Mouse (Mus musculus): ENCODE measurements around the gene Dop1a. TPM values are rescaled to one million over a fixed set of nuclear protein-coding genes. Genes with fewer than 3 reads are reported as not detected.

Dop1a gene
- polyA plus RNA-seq, 1 experiment from 2014 or later = 16.8 TPM

DNA sequence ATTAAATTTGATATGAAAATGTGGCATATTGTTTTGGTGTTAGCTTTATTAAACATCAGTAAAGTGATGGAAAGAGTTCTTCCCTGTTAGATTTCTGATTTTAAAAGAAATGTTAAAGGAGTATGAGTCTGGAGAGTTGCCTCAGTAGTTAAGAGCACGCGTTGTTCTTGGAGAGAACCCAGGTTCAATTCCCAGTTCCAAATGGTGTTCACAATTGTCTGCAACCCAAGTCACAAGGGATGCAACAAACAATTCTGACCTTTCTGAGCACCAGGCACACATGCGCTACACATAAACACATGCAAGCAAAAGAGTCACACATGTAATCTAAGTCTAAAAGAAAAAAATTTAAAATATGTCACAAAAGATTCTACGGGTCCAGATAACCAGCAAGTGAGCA, 47.8 kb downstream of the Dop1a start:
- H3K9me3 ChIP-seq (ENCODE audit: control insufficient read depth, low read length) = no peaks in the 10 kb centered on the region
- no peaks in the 10 kb centered on the region for H3K36me3 ChIP-seq (ENCODE audit: control insufficient read depth, insufficient read depth, low read length)
- no peak overlapping the region for H3K9ac ChIP-seq (ENCODE audit: low read length)
- no peak overlapping the region for H3K27ac ChIP-seq (ENCODE audit: low read depth, low read length)
- no peak for ATAC-seq (replicated peaks; ENCODE audit: low FRiP score)
- no peaks in the 10 kb centered on the region for H3K4me1 ChIP-seq (replicated peaks; ENCODE audit: control insufficient read depth, insufficient read depth, low read length)
- H3K4me3 ChIP-seq (ENCODE audit: low read depth, low read length) = no peak overlapping the region
- 94% methylated on average over 4 of the region's 4 CpGs for WGBS
- H3K27me3 ChIP-seq (ENCODE audit: control insufficient read depth, insufficient read depth, low read length) = no peaks in the 10 kb centered on the region
- H3K4me2 ChIP-seq (ENCODE audit: low read depth, low read length, severe bottlenecking) = no peak overlapping the region
- DNase-seq (ENCODE audit: low spot score) = no peak

DNA sequence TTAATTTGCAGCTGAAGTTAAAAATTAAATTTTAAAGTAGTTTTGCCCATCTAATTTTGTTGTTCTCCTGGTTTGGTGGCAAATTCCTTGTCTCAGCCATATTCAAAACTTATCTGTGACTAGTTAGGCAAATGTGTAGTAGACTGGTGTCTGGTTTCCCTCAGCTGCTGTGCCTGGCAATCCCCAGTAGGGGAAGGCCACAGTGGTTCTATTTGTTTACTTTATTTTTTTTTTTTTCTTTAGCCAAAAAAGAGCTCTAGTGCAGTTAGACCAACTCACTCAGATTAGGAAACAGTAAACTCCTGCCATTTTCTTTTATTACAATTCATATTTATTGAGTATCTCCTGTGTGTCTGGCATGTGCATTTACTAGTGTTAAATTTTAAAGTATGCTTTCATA, 55.4 kb downstream of the Dop1a start:
- DNase-seq (ENCODE audit: low spot score) (no peak), ATAC-seq (replicated peaks; ENCODE audit: low FRiP score) (no peak)
- H3K9me3 ChIP-seq (ENCODE audit: control insufficient read depth, low read length) = no peaks in the 10 kb centered on the region
- H3K27me3 ChIP-seq (ENCODE audit: control insufficient read depth, insufficient read depth, low read length) = no peaks in the 10 kb centered on the region
- H3K27ac ChIP-seq (ENCODE audit: low read depth, low read length) = no peak overlapping the region
- no peak overlapping the region for H3K9ac ChIP-seq (ENCODE audit: low read length)
- no peak overlapping the region for H3K4me2 ChIP-seq (ENCODE audit: low read depth, low read length, severe bottlenecking)
- no peak overlapping the region for H3K4me3 ChIP-seq (ENCODE audit: low read depth, low read length)
- H3K4me1 ChIP-seq (replicated peaks; ENCODE audit: control insufficient read depth, insufficient read depth, low read length) = no peaks in the 10 kb centered on the region
- H3K36me3 ChIP-seq (ENCODE audit: control insufficient read depth, insufficient read depth, low read length) = no peaks in the 10 kb centered on the region

DNA sequence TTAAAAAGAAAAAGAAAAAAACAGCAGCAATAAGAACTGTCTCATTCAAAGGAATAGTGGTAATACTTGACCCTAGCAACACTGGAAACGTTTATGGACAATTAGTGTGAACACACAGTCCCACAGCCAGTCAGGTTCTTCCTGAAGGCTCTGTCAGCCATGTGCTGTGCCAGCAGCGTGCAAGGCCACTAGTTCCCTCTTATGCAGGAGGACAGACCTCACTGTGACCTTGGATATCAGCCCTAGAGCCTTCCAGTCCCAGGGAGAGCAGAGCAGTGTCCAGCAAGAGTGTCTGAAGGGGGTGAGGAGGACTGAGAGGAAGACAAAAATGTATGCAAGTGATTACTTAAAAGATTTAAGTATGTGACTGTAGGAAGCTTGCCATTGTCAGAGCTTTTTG, 58.6 kb downstream of the Dop1a start:
- Histone ChIP-seq H3K27ac (ENCODE audit: low read depth, low read length) (no peak overlapping the region), H3K9ac (ENCODE audit: low read length) (no peak overlapping the region), H3K27me3 (ENCODE audit: control insufficient read depth, insufficient read depth, low read length) (no peaks in the 10 kb centered on the region), H3K36me3 (ENCODE audit: control insufficient read depth, insufficient read depth, low read length) (no peaks in the 10 kb centered on the region), H3K4me3 (ENCODE audit: low read depth, low read length) (no peak overlapping the region), H3K9me3 (ENCODE audit: control insufficient read depth, low read length) (no peaks in the 10 kb centered on the region), H3K4me2 (ENCODE audit: low read depth, low read length, severe bottlenecking) (no peak overlapping the region), H3K4me1 (replicated peaks; ENCODE audit: control insufficient read depth, insufficient read depth, low read length) (no peaks in the 10 kb centered on the region)
- WGBS = 49% methylated on average over 2 of the region's 2 CpGs
- DNase-seq (ENCODE audit: low spot score) (no peak), ATAC-seq (replicated peaks; ENCODE audit: low FRiP score) (no peak)

DNA sequence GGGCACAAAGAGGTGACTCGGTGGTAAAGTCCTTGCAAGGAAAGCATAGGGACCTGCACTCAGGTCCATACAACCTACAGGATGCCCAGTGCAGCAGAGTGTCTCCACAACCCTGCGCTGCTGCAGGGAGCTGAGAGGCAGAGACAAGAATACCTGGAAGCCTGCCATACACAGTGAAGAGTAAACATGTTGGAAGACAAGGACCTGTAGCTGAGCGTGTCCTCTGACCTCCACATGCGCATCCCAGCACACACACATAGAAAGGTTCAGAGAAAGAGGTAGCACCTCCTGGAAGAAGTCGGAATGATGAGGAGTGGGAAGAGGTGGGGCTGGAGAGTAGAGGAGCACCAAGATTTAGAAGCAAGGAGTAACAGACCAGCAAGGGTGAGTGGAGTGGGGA, 67.1 kb downstream of the Dop1a start:
- H3K9ac ChIP-seq (ENCODE audit: low read length) = no peak overlapping the region
- no peak for DNase-seq (ENCODE audit: low spot score)
- WGBS = 96% methylated on average over 5 of the region's 5 CpGs
- H3K4me2 ChIP-seq (ENCODE audit: low read depth, low read length, severe bottlenecking) = no peak overlapping the region
- H3K9me3 ChIP-seq (ENCODE audit: control insufficient read depth, low read length) = no peaks in the 10 kb centered on the region
- no peak for ATAC-seq (replicated peaks; ENCODE audit: low FRiP score)
- no peaks in the 10 kb centered on the region for H3K4me1 ChIP-seq (replicated peaks; ENCODE audit: control insufficient read depth, insufficient read depth, low read length)
- H3K4me3 ChIP-seq (ENCODE audit: low read depth, low read length) = no peak overlapping the region
- H3K36me3 ChIP-seq (ENCODE audit: control insufficient read depth, insufficient read depth, low read length) = no peaks in the 10 kb centered on the region
- no peaks in the 10 kb centered on the region for H3K27me3 ChIP-seq (ENCODE audit: control insufficient read depth, insufficient read depth, low read length)
- no peak overlapping the region for H3K27ac ChIP-seq (ENCODE audit: low read depth, low read length)

DNA sequence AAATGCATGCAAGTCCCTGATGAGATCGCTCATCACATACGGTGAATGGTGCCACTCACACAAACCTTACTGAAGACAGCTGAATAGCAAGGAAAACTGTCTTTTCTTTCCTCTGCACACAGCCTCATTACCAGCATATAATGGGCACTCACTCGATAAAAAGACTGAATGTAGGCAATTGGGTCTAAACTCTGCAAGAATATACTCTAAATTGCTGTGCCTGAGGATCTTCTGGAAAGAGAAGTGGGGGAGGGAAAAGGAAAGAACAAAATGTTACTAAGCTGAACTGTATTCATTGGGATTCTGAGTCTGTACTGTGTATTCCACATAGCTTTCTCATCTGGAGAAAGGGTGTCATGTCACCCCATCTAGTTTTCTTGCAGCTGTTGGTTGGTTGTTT, 76.5 kb downstream of the Dop1a start:
- ATAC-seq (replicated peaks; ENCODE audit: low FRiP score) = peak; percentile 61; the same call in 1 of the 2 replicates
- H3K36me3 ChIP-seq (ENCODE audit: control insufficient read depth, insufficient read depth, low read length) = no peaks in the 10 kb centered on the region

DNA sequence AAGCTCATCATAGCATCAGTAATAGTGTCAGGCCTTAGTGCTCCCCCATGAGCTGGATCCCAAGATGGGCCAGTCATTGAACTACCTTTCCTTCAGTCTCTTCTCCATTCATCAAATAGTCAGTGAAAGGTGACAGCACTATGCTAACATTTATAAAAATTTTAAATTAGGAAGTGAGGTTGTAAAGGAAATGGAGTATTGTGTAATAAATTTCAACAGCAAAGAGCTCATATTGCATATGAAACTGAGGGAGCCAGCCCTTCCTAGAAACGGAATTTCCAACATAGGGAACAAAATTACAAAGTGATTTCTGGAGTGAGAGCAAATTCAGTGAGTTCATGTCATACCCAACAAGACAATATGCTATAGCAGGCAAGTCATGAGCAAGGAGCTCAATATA, 77.6 kb downstream of the Dop1a start:
- ATAC-seq (replicated peaks; ENCODE audit: low FRiP score) (no peak), DNase-seq (ENCODE audit: low spot score) (no peak)
- no peak overlapping the region for H3K4me3 ChIP-seq (ENCODE audit: low read depth, low read length)
- no peaks in the 10 kb centered on the region for H3K9me3 ChIP-seq (ENCODE audit: control insufficient read depth, low read length)
- no peak overlapping the region for H3K4me2 ChIP-seq (ENCODE audit: low read depth, low read length, severe bottlenecking)
- no peaks in the 10 kb centered on the region; the same call in 1 of the 2 replicates for H3K36me3 ChIP-seq (ENCODE audit: control insufficient read depth, insufficient read depth, low read length)
- no peak overlapping the region for H3K27ac ChIP-seq (ENCODE audit: low read depth, low read length)
- no peak overlapping the region for H3K9ac ChIP-seq (ENCODE audit: low read length)
- H3K27me3 ChIP-seq (ENCODE audit: control insufficient read depth, insufficient read depth, low read length) = no peaks in the 10 kb centered on the region
- 74% methylated on average over 1 of the region's 1 CpGs for WGBS
- no peaks in the 10 kb centered on the region for H3K4me1 ChIP-seq (replicated peaks; ENCODE audit: control insufficient read depth, insufficient read depth, low read length)

More for the DNA sequence above, 76.5 kb downstream of the Dop1a start:
- H3K4me2 ChIP-seq (ENCODE audit: low read depth, low read length, severe bottlenecking) = no peak overlapping the region
- no peak overlapping the region for H3K4me3 ChIP-seq (ENCODE audit: low read depth, low read length)
- no peaks in the 10 kb centered on the region for H3K4me1 ChIP-seq (replicated peaks; ENCODE audit: control insufficient read depth, insufficient read depth, low read length)
- no peaks in the 10 kb centered on the region for H3K9me3 ChIP-seq (ENCODE audit: control insufficient read depth, low read length)
- WGBS = 49% methylated on average over 3 of the region's 3 CpGs
- no peak overlapping the region for H3K27ac ChIP-seq (ENCODE audit: low read depth, low read length)
- no peaks in the 10 kb centered on the region for H3K27me3 ChIP-seq (ENCODE audit: control insufficient read depth, insufficient read depth, low read length)
- no peak for DNase-seq (ENCODE audit: low spot score)
- no peak overlapping the region for H3K9ac ChIP-seq (ENCODE audit: low read length)

DNA sequence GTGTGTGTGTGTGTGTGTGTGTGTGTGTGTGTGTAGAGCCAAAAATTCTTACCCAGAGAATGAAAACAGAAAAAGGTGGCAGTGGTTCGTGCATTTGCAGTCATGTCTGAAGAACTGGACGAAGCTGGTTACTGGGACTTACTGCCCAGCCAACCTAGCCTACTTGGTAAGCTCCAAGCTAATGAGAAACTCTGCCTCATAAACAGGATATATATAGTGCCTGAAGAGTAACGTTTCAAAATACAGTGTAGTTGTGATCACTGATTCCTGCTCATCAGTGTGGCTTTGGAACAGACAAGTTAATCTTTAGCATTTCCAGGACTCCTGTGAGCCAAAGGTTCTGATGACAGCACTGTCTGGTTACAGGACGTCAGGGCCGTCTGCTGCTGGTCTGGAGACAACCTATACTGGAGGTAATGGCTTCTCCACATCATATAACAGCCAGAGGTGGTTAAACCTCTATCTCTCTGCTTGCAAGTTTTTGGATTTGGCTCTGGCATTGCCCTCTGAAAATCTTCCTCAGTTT, 82.7 kb downstream of the Dop1a start:
- no peak overlapping the region for H3K4me3 ChIP-seq (ENCODE audit: low read depth, low read length)
- no peaks in the 10 kb centered on the region; the same call in 1 of the 2 replicates for H3K36me3 ChIP-seq (ENCODE audit: control insufficient read depth, insufficient read depth, low read length)
- no peaks in the 10 kb centered on the region for H3K4me1 ChIP-seq (replicated peaks; ENCODE audit: control insufficient read depth, insufficient read depth, low read length)
- no peak overlapping the region for H3K4me2 ChIP-seq (ENCODE audit: low read depth, low read length, severe bottlenecking)
- 87% methylated on average over 5 of the region's 5 CpGs for WGBS
- H3K9ac ChIP-seq (ENCODE audit: low read length) = no peak overlapping the region
- ATAC-seq (replicated peaks; ENCODE audit: low FRiP score) = no peak
- no peaks in the 10 kb centered on the region for H3K9me3 ChIP-seq (ENCODE audit: control insufficient read depth, low read length)
- no peak for DNase-seq (ENCODE audit: low spot score)
- H3K27me3 ChIP-seq (ENCODE audit: control insufficient read depth, insufficient read depth, low read length) = no peaks in the 10 kb centered on the region
- H3K27ac ChIP-seq (ENCODE audit: low read depth, low read length) = no peak overlapping the region

DNA sequence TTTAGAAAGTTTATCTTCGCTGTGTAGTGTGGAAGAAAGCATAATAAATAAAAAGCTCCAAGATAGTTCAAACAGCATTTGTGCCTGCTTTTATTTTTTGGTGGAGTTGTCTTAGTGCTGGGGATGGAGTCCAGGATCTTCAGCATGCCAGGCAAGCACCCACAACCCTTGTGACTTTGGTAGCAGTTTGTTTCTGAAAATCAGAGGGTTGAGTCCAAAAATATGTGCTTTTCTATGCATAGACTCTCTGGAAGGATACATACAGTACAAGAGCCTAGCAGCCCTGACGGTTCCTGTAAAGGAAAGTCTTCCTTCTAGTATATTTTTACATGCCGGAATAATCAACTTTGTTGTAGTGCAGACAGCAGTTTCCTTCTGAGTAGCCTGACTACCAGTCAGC, 83.8 kb downstream of the Dop1a start:
- Histone ChIP-seq H3K27ac (ENCODE audit: low read depth, low read length) (no peak overlapping the region), H3K9me3 (ENCODE audit: control insufficient read depth, low read length) (no peaks in the 10 kb centered on the region), H3K9ac (ENCODE audit: low read length) (no peak overlapping the region), H3K27me3 (ENCODE audit: control insufficient read depth, insufficient read depth, low read length) (no peaks in the 10 kb centered on the region), H3K4me3 (ENCODE audit: low read depth, low read length) (no peak overlapping the region), H3K36me3 (ENCODE audit: control insufficient read depth, insufficient read depth, low read length) (no peaks in the 10 kb centered on the region; the same call in 1 of the 2 replicates), H3K4me1 (replicated peaks; ENCODE audit: control insufficient read depth, insufficient read depth, low read length) (no peaks in the 10 kb centered on the region), H3K4me2 (ENCODE audit: low read depth, low read length, severe bottlenecking) (no peak overlapping the region)
- 91% methylated on average over 3 of the region's 3 CpGs for WGBS
- DNase-seq (ENCODE audit: low spot score) (no peak), ATAC-seq (replicated peaks; ENCODE audit: low FRiP score) (no peak)

DNA sequence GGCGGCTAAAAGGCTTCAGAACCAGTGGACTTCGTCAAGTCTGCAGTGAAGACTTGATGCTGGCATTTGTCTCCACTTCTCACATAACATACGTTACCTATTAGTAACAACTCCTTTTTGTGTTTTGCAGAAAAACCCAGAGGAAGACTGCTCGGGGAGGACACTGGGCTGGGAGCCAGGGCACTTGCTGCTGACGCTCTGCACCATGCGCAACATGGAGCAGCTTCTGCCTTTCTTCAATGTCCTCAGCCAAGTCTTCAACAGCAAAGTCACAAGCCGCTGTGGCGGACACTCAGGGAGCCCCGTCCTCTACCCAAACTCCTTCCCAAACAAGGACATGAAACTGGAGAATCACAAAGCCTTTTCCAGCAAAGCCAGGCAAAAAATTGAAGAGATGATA, 86.9 kb downstream of the Dop1a start:
- ATAC-seq (replicated peaks; ENCODE audit: low FRiP score) (no peak), DNase-seq (ENCODE audit: low spot score) (no peak)
- no peaks in the 10 kb centered on the region for H3K4me1 ChIP-seq (replicated peaks; ENCODE audit: control insufficient read depth, insufficient read depth, low read length)
- 91% methylated on average over 9 of the region's 9 CpGs for WGBS
- H3K9ac ChIP-seq (ENCODE audit: low read length) = no peak overlapping the region
- no peaks in the 10 kb centered on the region for H3K27me3 ChIP-seq (ENCODE audit: control insufficient read depth, insufficient read depth, low read length)
- no peaks in the 10 kb centered on the region for H3K9me3 ChIP-seq (ENCODE audit: control insufficient read depth, low read length)
- no peak overlapping the region for H3K4me2 ChIP-seq (ENCODE audit: low read depth, low read length, severe bottlenecking)
- H3K4me3 ChIP-seq (ENCODE audit: low read depth, low read length) = no peak overlapping the region
- H3K27ac ChIP-seq (ENCODE audit: low read depth, low read length) = no peak overlapping the region
- H3K36me3 ChIP-seq (ENCODE audit: control insufficient read depth, insufficient read depth, low read length) = no peaks in the 10 kb centered on the region; the same call in none of the 2 replicates

Data from forebrain, embryonic 11.5 days (tissue).